Mouse (Mus musculus): ENCODE data around the gene Cluh. TPM values are rescaled to one million over a fixed set of nuclear protein-coding genes. Genes with fewer than 3 reads are reported as not detected.

The Cluh gene
- polyA plus RNA-seq, 2 experiments: 21.7 to 44.8 TPM

- no peak for ATAC-seq (ENCODE audit: low FRiP score, low read depth)
- H3K36me3 ChIP-seq (ENCODE audit: control insufficient read depth, insufficient read depth, low read length): no peaks in the 10 kb centered on the region
- DNase-seq (ENCODE audit: low spot score): no peak
- H3K9me3 ChIP-seq (ENCODE audit: control insufficient read depth, low read length): no peaks in the 10 kb centered on the region
- peak overlapping the region; percentile 90 for H3K9ac ChIP-seq (ENCODE audit: low read depth, low read length, severe bottlenecking)
- TF ChIP-seq POLR2A (IDR thresholded peaks at IDR 0.05; ENCODE audit: borderline replicate concordance, extremely low read depth, insufficient read depth, insufficient read length): no peak
- 21% methylated on average over 8 of the region's 8 CpGs for WGBS
- H3K4me1 ChIP-seq (ENCODE audit: control insufficient read depth, insufficient read depth, low read length): peaks cover 14% of the 10 kb centered on the region
- no peak overlapping the region for H3K27ac ChIP-seq (replicated peaks; ENCODE audit: low read depth, low read length)
- H3K27me3 ChIP-seq (ENCODE audit: control insufficient read depth, insufficient read depth, low read length): no peaks in the 10 kb centered on the region
- H3K4me3 ChIP-seq (replicated peaks; ENCODE audit: low read length): peak overlapping the region; percentile 76
- H3K4me2 ChIP-seq (replicated peaks; ENCODE audit: low read depth, low read length, severe bottlenecking): peak overlapping the region; percentile 92
Observed at GRCm38 (mm10) chr11:74637486-74637885, 11.8 kb upstream of the Cluh start.

- 1% methylated on average over 44 of the region's 86 CpGs for WGBS
- no peaks in the 10 kb centered on the region for H3K9me3 ChIP-seq (ENCODE audit: control insufficient read depth, low read length)
- peaks cover 14% of the 10 kb centered on the region for H3K4me1 ChIP-seq (ENCODE audit: control insufficient read depth, insufficient read depth, low read length)
- peak; percentile 78 for DNase-seq (ENCODE audit: low spot score)
- no peaks in the 10 kb centered on the region for H3K36me3 ChIP-seq (ENCODE audit: control insufficient read depth, insufficient read depth, low read length)
- H3K9ac ChIP-seq (ENCODE audit: low read depth, low read length, severe bottlenecking): peak overlapping the region; percentile 90
- peak overlapping the region; percentile 84 for H3K27ac ChIP-seq (replicated peaks; ENCODE audit: low read depth, low read length)
- peak; percentile 91 for ATAC-seq (ENCODE audit: low FRiP score, low read depth)
- 0 out of 2 replicates have a peak, but pooled peaks have one; percentile 45 for TF ChIP-seq POLR2A (IDR thresholded peaks at IDR 0.05; ENCODE audit: borderline replicate concordance, extremely low read depth, insufficient read depth, insufficient read length)
- peak overlapping the region; percentile 76 for H3K4me3 ChIP-seq (replicated peaks; ENCODE audit: low read length)
- H3K4me2 ChIP-seq (replicated peaks; ENCODE audit: low read depth, low read length, severe bottlenecking): peak overlapping the region; percentile 92
- H3K27me3 ChIP-seq (ENCODE audit: control insufficient read depth, insufficient read depth, low read length): no peaks in the 10 kb centered on the region
Observed at GRCm38 (mm10) chr11:74637971-74638790, 11.1 kb upstream of the Cluh start.

GRCm38 (mm10) chr11:74638791-74639411, 10.4 kb upstream of the Cluh start:
- no peak; the same call in 1 of the 2 replicates for ATAC-seq (ENCODE audit: low FRiP score, low read depth)
- TF ChIP-seq POLR2A (IDR thresholded peaks at IDR 0.05; ENCODE audit: borderline replicate concordance, extremely low read depth, insufficient read depth, insufficient read length): no peak
- no peaks in the 10 kb centered on the region for H3K36me3 ChIP-seq (ENCODE audit: control insufficient read depth, insufficient read depth, low read length)
- no peaks in the 10 kb centered on the region for H3K9me3 ChIP-seq (ENCODE audit: control insufficient read depth, low read length)
- peaks cover 14% of the 10 kb centered on the region for H3K4me1 ChIP-seq (ENCODE audit: control insufficient read depth, insufficient read depth, low read length)
- no peak for DNase-seq (ENCODE audit: low spot score)
- peak overlapping the region; percentile 90 for H3K9ac ChIP-seq (ENCODE audit: low read depth, low read length, severe bottlenecking)
- H3K27ac ChIP-seq (replicated peaks; ENCODE audit: low read depth, low read length): peak overlapping the region; percentile 84; the same call in 1 of the 2 replicates
- H3K27me3 ChIP-seq (ENCODE audit: control insufficient read depth, insufficient read depth, low read length): no peaks in the 10 kb centered on the region
- WGBS: 7% methylated on average over 9 of the region's 9 CpGs
- peak overlapping the region; percentile 76 for H3K4me3 ChIP-seq (replicated peaks; ENCODE audit: low read length)
- H3K4me2 ChIP-seq (replicated peaks; ENCODE audit: low read depth, low read length, severe bottlenecking): peak overlapping the region; percentile 92

DNA sequence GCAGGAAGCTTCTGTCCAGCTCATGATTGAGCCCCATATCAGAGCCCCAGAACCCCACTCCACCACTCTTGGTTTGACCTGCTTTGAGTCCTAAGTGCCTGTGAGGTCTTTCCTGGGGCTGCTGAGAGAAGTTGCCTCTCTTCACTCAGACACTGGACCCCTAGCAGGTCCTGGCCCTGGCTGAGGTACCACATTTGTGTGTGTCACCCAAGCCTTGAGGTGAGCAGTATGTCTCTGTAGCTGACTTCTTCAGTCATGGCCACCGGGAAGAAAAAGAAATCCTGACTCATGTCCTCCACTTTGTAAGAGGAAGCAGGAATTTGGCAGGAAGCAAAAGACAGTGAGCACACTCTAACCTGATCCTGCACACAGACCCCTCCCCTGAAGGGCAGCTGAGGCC, 9.7 kb upstream of the Cluh start:
- no peak for TF ChIP-seq POLR2A (IDR thresholded peaks at IDR 0.05; ENCODE audit: borderline replicate concordance, extremely low read depth, insufficient read depth, insufficient read length)
- WGBS: 75% methylated on average over 1 of the region's 1 CpGs
- ATAC-seq (ENCODE audit: low FRiP score, low read depth) (no peak), DNase-seq (ENCODE audit: low spot score) (no peak)
- peaks cover 14% of the 10 kb centered on the region for H3K4me1 ChIP-seq (ENCODE audit: control insufficient read depth, insufficient read depth, low read length)
- H3K9me3 ChIP-seq (ENCODE audit: control insufficient read depth, low read length): no peaks in the 10 kb centered on the region
- no peak overlapping the region for H3K27ac ChIP-seq (replicated peaks; ENCODE audit: low read depth, low read length)
- H3K4me2 ChIP-seq (replicated peaks; ENCODE audit: low read depth, low read length, severe bottlenecking): no peak overlapping the region
- no peaks in the 10 kb centered on the region for H3K27me3 ChIP-seq (ENCODE audit: control insufficient read depth, insufficient read depth, low read length)
- H3K36me3 ChIP-seq (ENCODE audit: control insufficient read depth, insufficient read depth, low read length): no peaks in the 10 kb centered on the region
- H3K9ac ChIP-seq (ENCODE audit: low read depth, low read length, severe bottlenecking): no peak overlapping the region
- H3K4me3 ChIP-seq (replicated peaks; ENCODE audit: low read length): no peak overlapping the region

DNA sequence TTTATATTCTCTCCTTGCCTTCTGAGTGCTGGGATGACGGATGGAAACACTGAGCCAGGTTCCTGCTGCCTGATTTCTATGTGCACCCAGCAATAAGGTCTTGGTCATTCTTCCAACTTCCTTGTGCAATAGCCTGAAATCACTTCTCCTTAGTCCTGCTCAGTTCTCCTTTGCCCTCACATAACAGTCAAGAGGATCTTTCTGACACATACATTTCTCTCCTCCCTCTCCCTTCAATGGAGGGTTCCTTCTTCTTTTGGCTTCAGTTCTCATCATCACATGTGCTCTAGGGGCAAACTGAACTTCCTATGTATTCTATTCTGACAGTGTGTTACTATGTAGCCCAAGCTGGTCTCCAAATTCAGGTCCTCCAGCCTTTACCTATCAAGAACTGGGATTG, 1.3 kb upstream of the Cluh start:
- DNase-seq (ENCODE audit: low spot score): no peak
- Histone ChIP-seq H3K4me1 (ENCODE audit: control insufficient read depth, insufficient read depth, low read length) (peaks cover 13% of the 10 kb centered on the region), H3K27ac (replicated peaks; ENCODE audit: low read depth, low read length) (no peak overlapping the region), H3K9me3 (ENCODE audit: control insufficient read depth, low read length) (no peaks in the 10 kb centered on the region), H3K9ac (ENCODE audit: low read depth, low read length, severe bottlenecking) (no peak overlapping the region), H3K4me2 (replicated peaks; ENCODE audit: low read depth, low read length, severe bottlenecking) (no peak overlapping the region), H3K36me3 (ENCODE audit: control insufficient read depth, insufficient read depth, low read length) (0 out of 2 replicates have a peak, but pooled peaks cover 1% of the 10 kb centered on the region), H3K27me3 (ENCODE audit: control insufficient read depth, insufficient read depth, low read length) (no peaks in the 10 kb centered on the region), H3K4me3 (replicated peaks; ENCODE audit: low read length) (no peak overlapping the region)
- ATAC-seq (ENCODE audit: low FRiP score, low read depth): no peak
- 92% methylated on average over 1 of the region's 1 CpGs for WGBS
- TF ChIP-seq POLR2A (IDR thresholded peaks at IDR 0.05; ENCODE audit: borderline replicate concordance, extremely low read depth, insufficient read depth, insufficient read length): no peak
